Mouse (Mus musculus): ENCODE results near the gene Cst7. TPM values are rescaled to one million over a fixed set of nuclear protein-coding genes. Genes with fewer than 3 reads are reported as not detected.

Gene Cst7
- polyA plus RNA-seq, 1 experiment from 2014 or later: 0.20 TPM

DNA sequence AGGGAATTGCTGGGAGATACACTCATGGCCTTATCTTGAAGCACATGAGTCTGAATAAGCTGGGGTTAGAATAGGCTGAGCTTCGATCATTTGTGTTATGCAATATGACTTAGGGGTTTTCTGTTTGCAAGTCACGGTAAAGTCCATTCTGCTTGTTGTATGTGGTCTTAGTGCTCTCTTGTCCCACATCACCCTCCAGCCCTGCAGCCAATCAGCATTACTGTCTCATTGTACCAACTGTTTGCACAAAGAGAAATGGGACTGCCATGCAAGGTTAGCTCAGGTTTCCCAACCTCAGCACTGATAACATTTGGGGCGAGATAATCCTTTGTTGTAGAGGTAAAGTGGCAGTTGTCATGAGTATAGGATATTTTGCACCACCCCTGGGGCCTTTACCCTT, 39.9 kb downstream of the Cst7 start:
- H3K9me3 ChIP-seq (ENCODE audit: control insufficient read depth, low read length): no peaks in the 10 kb centered on the region
- no peak overlapping the region for H3K27ac ChIP-seq (ENCODE audit: low read length)
- H3K4me3 ChIP-seq (ENCODE audit: low read length): no peak overlapping the region
- no peak overlapping the region for H3K4me2 ChIP-seq (ENCODE audit: low read depth, low read length)
- ATAC-seq (ENCODE audit: low read depth): no peak
- no peaks in the 10 kb centered on the region for H3K36me3 ChIP-seq (ENCODE audit: control insufficient read depth, insufficient read depth, low read length)
- WGBS: 60% methylated on average over 3 of the region's 3 CpGs
- peaks cover 4% of the 10 kb centered on the region for H3K4me1 ChIP-seq (replicated peaks; ENCODE audit: control insufficient read depth, insufficient read depth, low read length)
- H3K27me3 ChIP-seq (ENCODE audit: control insufficient read depth, insufficient read depth, low read depth, low read length): no peaks in the 10 kb centered on the region
- H3K9ac ChIP-seq (ENCODE audit: low read length): no peak overlapping the region

DNA sequence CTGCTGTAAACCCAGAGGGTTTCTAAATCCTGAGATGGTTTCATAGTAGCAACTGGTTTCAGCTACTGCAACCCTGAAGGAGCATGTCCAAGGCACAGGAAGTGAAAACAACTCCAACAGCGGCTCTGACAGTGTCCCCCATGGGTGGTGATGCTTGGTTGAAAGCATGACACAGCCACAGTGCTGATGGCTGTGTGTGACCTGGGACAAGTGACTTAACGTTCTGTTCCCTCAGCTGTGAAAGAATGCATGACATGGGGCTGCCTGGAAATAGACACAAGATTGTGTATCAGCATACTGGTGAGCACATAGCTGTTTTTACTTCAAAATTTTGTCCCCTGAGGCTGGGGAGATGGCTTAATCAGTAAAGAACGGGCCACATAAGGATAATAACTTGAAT, 51.5 kb downstream of the Cst7 start:
- Histone ChIP-seq H3K27ac (ENCODE audit: low read length) (no peak overlapping the region), H3K9ac (ENCODE audit: low read length) (no peak overlapping the region), H3K4me2 (ENCODE audit: low read depth, low read length) (no peak overlapping the region), H3K4me1 (replicated peaks; ENCODE audit: control insufficient read depth, insufficient read depth, low read length) (no peaks in the 10 kb centered on the region), H3K27me3 (ENCODE audit: control insufficient read depth, insufficient read depth, low read depth, low read length) (no peaks in the 10 kb centered on the region), H3K4me3 (ENCODE audit: low read length) (no peak overlapping the region), H3K36me3 (ENCODE audit: control insufficient read depth, insufficient read depth, low read length) (no peaks in the 10 kb centered on the region), H3K9me3 (ENCODE audit: control insufficient read depth, low read length) (no peaks in the 10 kb centered on the region)
- no peak for ATAC-seq (ENCODE audit: low read depth)
- WGBS: 57% methylated on average over 3 of the region's 3 CpGs

DNA sequence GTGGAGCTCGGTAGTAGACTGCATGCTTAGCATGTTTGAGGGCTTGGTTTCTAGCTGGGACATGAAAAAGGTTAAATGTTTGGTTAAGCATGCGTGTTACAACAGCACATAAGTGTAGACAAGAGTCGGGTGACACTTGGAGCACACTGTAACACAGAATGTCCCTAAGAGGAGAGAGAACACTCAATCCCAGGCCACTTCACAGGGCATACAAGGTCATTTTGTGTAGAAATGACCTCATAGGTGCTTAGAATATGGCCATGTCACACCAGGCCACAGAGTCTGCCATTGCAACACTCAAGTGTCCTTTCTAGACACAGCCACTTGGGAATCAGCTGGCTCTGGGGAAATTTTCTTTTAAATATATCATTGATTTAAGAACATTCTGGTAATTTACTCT, 53.7 kb downstream of the Cst7 start:
- Histone ChIP-seq H3K9ac (ENCODE audit: low read length) (no peak overlapping the region), H3K4me2 (ENCODE audit: low read depth, low read length) (no peak overlapping the region), H3K36me3 (ENCODE audit: control insufficient read depth, insufficient read depth, low read length) (no peaks in the 10 kb centered on the region), H3K27me3 (ENCODE audit: control insufficient read depth, insufficient read depth, low read depth, low read length) (no peaks in the 10 kb centered on the region), H3K9me3 (ENCODE audit: control insufficient read depth, low read length) (no peaks in the 10 kb centered on the region), H3K4me1 (replicated peaks; ENCODE audit: control insufficient read depth, insufficient read depth, low read length) (no peaks in the 10 kb centered on the region), H3K4me3 (ENCODE audit: low read length) (no peak overlapping the region), H3K27ac (ENCODE audit: low read length) (no peak overlapping the region)
- 62% methylated on average over 3 of the region's 3 CpGs for WGBS
- ATAC-seq (ENCODE audit: low read depth): no peak

DNA sequence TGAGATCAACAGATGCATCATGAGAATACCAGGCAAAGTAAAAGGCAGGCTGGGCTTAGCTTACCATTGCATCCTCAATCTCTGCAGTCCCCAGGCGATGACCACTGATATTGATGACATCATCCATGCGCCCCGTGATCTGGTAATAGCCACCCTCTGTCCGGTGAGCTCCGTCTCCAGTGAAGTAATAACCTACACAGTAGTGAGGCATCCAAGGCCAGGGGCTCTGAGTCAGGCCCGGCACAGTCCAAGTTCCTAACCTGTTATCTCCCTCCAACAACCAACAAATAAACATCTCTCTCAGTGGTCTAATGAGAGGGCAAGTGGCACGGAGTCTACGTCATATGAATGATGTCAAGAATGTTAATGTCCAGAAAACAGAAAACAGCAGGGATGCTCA, 54.7 kb downstream of the Cst7 start:
- WGBS: 80% methylated on average over 8 of the region's 8 CpGs
- Histone ChIP-seq H3K9me3 (ENCODE audit: control insufficient read depth, low read length) (no peaks in the 10 kb centered on the region), H3K27me3 (ENCODE audit: control insufficient read depth, insufficient read depth, low read depth, low read length) (no peaks in the 10 kb centered on the region), H3K4me3 (ENCODE audit: low read length) (no peak overlapping the region), H3K36me3 (ENCODE audit: control insufficient read depth, insufficient read depth, low read length) (no peaks in the 10 kb centered on the region), H3K27ac (ENCODE audit: low read length) (no peak overlapping the region), H3K4me2 (ENCODE audit: low read depth, low read length) (no peak overlapping the region), H3K4me1 (replicated peaks; ENCODE audit: control insufficient read depth, insufficient read depth, low read length) (no peaks in the 10 kb centered on the region), H3K9ac (ENCODE audit: low read length) (no peak overlapping the region)
- ATAC-seq (ENCODE audit: low read depth): no peak

DNA sequence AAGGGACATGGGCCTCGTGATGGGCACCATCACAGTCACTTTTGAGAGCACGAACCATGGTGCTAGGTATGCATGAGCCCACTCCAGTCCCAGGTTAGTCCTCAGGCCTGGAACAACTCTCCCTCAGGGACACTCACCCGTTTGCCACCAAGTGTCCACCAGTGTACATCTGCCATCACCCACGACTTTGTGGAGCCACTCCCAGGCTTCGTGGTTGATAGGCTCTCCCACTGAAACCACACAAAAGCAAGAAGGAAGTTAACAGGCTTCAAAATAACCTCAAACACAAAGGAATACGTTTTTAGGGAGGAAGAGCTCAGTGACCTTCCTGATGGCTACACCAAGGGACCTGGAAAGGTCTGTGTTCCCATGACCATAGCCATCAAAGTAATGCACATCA, 56.9 kb downstream of the Cst7 start:
- no peaks in the 10 kb centered on the region for H3K36me3 ChIP-seq (ENCODE audit: control insufficient read depth, insufficient read depth, low read length)
- 53% methylated on average over 6 of the region's 6 CpGs for WGBS
- no peak overlapping the region for H3K4me3 ChIP-seq (ENCODE audit: low read length)

More for the DNA sequence above, 56.9 kb downstream of the Cst7 start:
- Histone ChIP-seq H3K4me1 (replicated peaks; ENCODE audit: control insufficient read depth, insufficient read depth, low read length) (no peaks in the 10 kb centered on the region), H3K9me3 (ENCODE audit: control insufficient read depth, low read length) (no peaks in the 10 kb centered on the region), H3K4me2 (ENCODE audit: low read depth, low read length) (no peak overlapping the region), H3K27ac (ENCODE audit: low read length) (no peak overlapping the region), H3K9ac (ENCODE audit: low read length) (no peak overlapping the region), H3K27me3 (ENCODE audit: control insufficient read depth, insufficient read depth, low read depth, low read length) (no peaks in the 10 kb centered on the region)
- no peak for ATAC-seq (ENCODE audit: low read depth)

Other genes with a start within 250 kb of the Cst7 start
- gene Gm10130, start 246.7 kb upstream of the Cst7 start, polyA plus RNA-seq (2015; fragmentation: Nextera tagmentation; extraction: Ambion mirVana): 2.2 TPM in 2 replicates
- gene 3300002I08Rik, start 207.7 kb upstream of the Cst7 start, polyA plus RNA-seq (2015; fragmentation: Nextera tagmentation; extraction: Ambion mirVana): 7.0 and 7.1 TPM in 2 replicates
- 7.1 and 7.7 TPM in 2 replicates for gene Zfp442, start 118.9 kb upstream of the Cst7 start, polyA plus RNA-seq (2015; fragmentation: Nextera tagmentation; extraction: Ambion mirVana)
- gene Zfp345, start 85.3 kb upstream of the Cst7 start, polyA plus RNA-seq (2015; fragmentation: Nextera tagmentation; extraction: Ambion mirVana): 0.10 TPM in 1 of 2 replicates, not detected in the other
- gene Apmap, start 38.2 kb downstream of the Cst7 start, polyA plus RNA-seq (2015; fragmentation: Nextera tagmentation; extraction: Ambion mirVana): 56.6 and 57.2 TPM in 2 replicates
- gene Acss1, start 98.1 kb downstream of the Cst7 start, polyA plus RNA-seq (2015; fragmentation: Nextera tagmentation; extraction: Ambion mirVana): 11.3 and 14.7 TPM in 2 replicates
- not detected in 2 replicates for gene Vsx1, start 118.9 kb downstream of the Cst7 start, polyA plus RNA-seq (2015; fragmentation: Nextera tagmentation; extraction: Ambion mirVana)
- 29.8 and 29.9 TPM in 2 replicates for gene Entpd6, start 178.6 kb downstream of the Cst7 start, polyA plus RNA-seq (2015; fragmentation: Nextera tagmentation; extraction: Ambion mirVana)
- 92.4 and 94.3 TPM in 2 replicates for gene Pygb, start 216.3 kb downstream of the Cst7 start, polyA plus RNA-seq (2015; fragmentation: Nextera tagmentation; extraction: Ambion mirVana)